In genomic region chr3:144679701-144680159, GRCm38 (mm10) we compare ENCODE assay signal across 14 mouse cellular contexts. TPM values are rescaled to one million over a fixed set of nuclear protein-coding genes. Genes with fewer than 3 reads are reported as not detected.
DNase-seq lines count a peak whose midpoint lies in the region; ATAC-seq lines count a peak whose summit lies in the region.
"Had no signal": no experiment of that assay in that cellular context is flagged by ENCODE, and none has a peak within 500 bp of the region (broad histone marks: within the 10 kb centered on the region; RNA-seq: fewer than 3 reads in every experiment).

No protein-coding gene starts in this region.

- H3K9me3 ChIP-seq in liver, embryonic 12.5 days (replicated peaks): no peaks in the 10 kb centered on the region
- no peaks in the 10 kb centered on the region for H3K9me3 ChIP-seq in megakaryocyte, embryonic 14.5 days
- H3K9me3 ChIP-seq: embryonic facial prominence, embryonic 12.5 days; forebrain, embryonic 13.5 days; hindbrain, embryonic 15.5 days; midbrain, embryonic 12.5 days had no signal

- WGBS in liver, embryonic 12.5 days (ENCODE audit: insufficient replicate concordance): 71% methylated on average over 8 of the region's 8 CpGs

- DNase-seq in liver: no peak
- DNase-seq in adipocyte (ENCODE audit: low spot score): peak; percentile 45
- no peak for DNase-seq in right cerebral cortex, adult 2 months (ENCODE audit: low spot score in 2 of 2)
- no peak for DNase-seq in cerebellum, adult 8-10 months
- DNase-seq: cerebellum, postnatal 10 days; kidney, postnatal 36 days had no signal

- H3K27me3 ChIP-seq in liver, embryonic 12.5 days (replicated peaks): no peaks in the 10 kb centered on the region
- H3K27me3 ChIP-seq in megakaryocyte, embryonic 14.5 days (replicated peaks): peaks cover 2% of the 10 kb centered on the region
- H3K27me3 ChIP-seq: embryonic facial prominence, embryonic 12.5 days; forebrain, embryonic 13.5 days; hindbrain, embryonic 15.5 days; midbrain, embryonic 12.5 days had no signal

- no peak overlapping the region for H3K4me2 ChIP-seq in liver, embryonic 12.5 days
- H3K4me2 ChIP-seq: embryonic facial prominence, embryonic 12.5 days; forebrain, embryonic 13.5 days; hindbrain, embryonic 15.5 days; midbrain, embryonic 12.5 days had no signal

- H3K36me3 ChIP-seq in liver, embryonic 12.5 days: peaks cover 7% of the 10 kb centered on the region; the same call in 1 of the 2 replicates
- H3K36me3 ChIP-seq in megakaryocyte, embryonic 14.5 days (replicated peaks; ENCODE audit: low read length): peaks cover 25% of the 10 kb centered on the region
- H3K36me3 ChIP-seq: embryonic facial prominence, embryonic 12.5 days; hindbrain, embryonic 15.5 days; midbrain, embryonic 12.5 days had no signal

- H3K9ac ChIP-seq in liver, embryonic 12.5 days: peak overlapping the region; percentile 13; the same call in 1 of the 2 replicates
- H3K9ac ChIP-seq: embryonic facial prominence, embryonic 12.5 days; forebrain, embryonic 13.5 days; hindbrain, embryonic 15.5 days; midbrain, embryonic 12.5 days had no signal

- peaks cover 83% of the 10 kb centered on the region for H3K4me1 ChIP-seq in liver, embryonic 12.5 days
- peaks cover 91% of the 10 kb centered on the region for H3K4me1 ChIP-seq in megakaryocyte, embryonic 14.5 days
- H3K4me1 ChIP-seq: embryonic facial prominence, embryonic 12.5 days; forebrain, embryonic 13.5 days; hindbrain, embryonic 15.5 days; midbrain, embryonic 12.5 days had no signal

- ATAC-seq in liver, embryonic 12.5 days: no peak
- ATAC-seq in granulocyte monocyte progenitor cell, adult 5-6 weeks (replicated peaks; ENCODE audit: poor library complexity, severe bottlenecking): peak; percentile 52; the same call in 1 of the 2 replicates
- ATAC-seq: forebrain, embryonic 13.5 days; lung, postnatal 0 days had no signal

- peak overlapping the region; percentile 38; the same call in 1 of the 2 replicates for H3K27ac ChIP-seq in liver, embryonic 12.5 days
- H3K27ac ChIP-seq: embryonic facial prominence, embryonic 12.5 days; forebrain, embryonic 13.5 days; hindbrain, embryonic 15.5 days; midbrain, embryonic 12.5 days had no signal

- H3K4me3 ChIP-seq in liver, embryonic 12.5 days: no peak overlapping the region
- peak overlapping the region; percentile 71 for H3K4me3 ChIP-seq in megakaryocyte, embryonic 14.5 days (replicated peaks)
- H3K4me3 ChIP-seq: embryonic facial prominence, embryonic 12.5 days; forebrain, embryonic 13.5 days; hindbrain, embryonic 15.5 days; midbrain, embryonic 12.5 days had no signal

RNA-seq across cellular contexts. Expression of gene Sh3glb1, which starts 40.4 kb away (rescaled TPM):
- 88.6 and 88.7 TPM in 2 replicates for polyA plus RNA-seq in liver, embryonic 12.5 days (2016; fragmentation: Nextera tagmentation; extraction: Ambion mirVana)
- 34.9 and 35.1 TPM in 2 replicates for total RNA-seq in granulocyte monocyte progenitor cell, adult 5-6 weeks (2014; fragmentation: Nextera tagmentation)
- 18.2 and 26.6 TPM in 2 replicates for total RNA-seq in granulocyte monocyte progenitor cell, adult 5-6 weeks (2017)
- polyA plus RNA-seq in megakaryocyte, embryonic 14.5 days (2012; ENCODE audit: insufficient read depth, low replicate concordance): 36.0 and 37.9 TPM in 2 replicates
